Mouse (Mus musculus) regulatory T cell (primary cell): ENCODE results near the gene Zbtb3.

Source experiments
- in situ Hi-C: fragments of 300-600 bp; cut with MboI, MseI; formaldehyde crosslinking; loops from one replicate; pipeline ENCODE4 v1.15.1; 2025; ENCODE audit warnings: high pct_unique_total_duplicates

Zbtb3 gene

GRCm38 (mm10) chr19:8803204-8803780 is 937 bp downstream of the Zbtb3 start:
- in situ Hi-C loops: no loop called here

- in situ Hi-C loops: no loop called here
Observed at GRCm38 (mm10) chr19:8803879-8804660, 1.7 kb downstream of the Zbtb3 start.

- in situ Hi-C loops: no loop called here
Observed at GRCm38 (mm10) chr19:8806810-8807209, 4.5 kb downstream of the Zbtb3 start.

- in situ Hi-C loops: loop anchor here (5.0 kb wide), 1 partner anchor 44 kb away; the partner anchor contains the start of genes Tmem179b and Tmem223
Observed at GRCm38 (mm10) chr19:8815812-8816211, 13.5 kb downstream of the Zbtb3 start.

- in situ Hi-C loops: loop anchor here (5.0 kb wide), 1 partner anchor 45 kb away; the partner anchor contains the start of genes Tmem179b and Tmem223
Observed at GRCm38 (mm10) chr19:8817001-8817400, 14.6 kb downstream of the Zbtb3 start.

- in situ Hi-C loops: loop anchor here (5.0 kb wide), 1 partner anchor 46 kb away; the partner anchor contains the start of genes Tmem179b and Tmem223
Observed at GRCm38 (mm10) chr19:8818301-8818798, 16.0 kb downstream of the Zbtb3 start.

GRCm38 (mm10) chr19:8818801-8819595 is 16.6 kb downstream of the Zbtb3 start, which contains the start of gene Ttc9c:
TSS of gene Ttc9c (minus strand) at chr19:8819333.
- in situ Hi-C loops: loop anchor here (5.0 kb wide), 1 partner anchor 47 kb away; the partner anchor contains the start of genes Tmem179b and Tmem223

GRCm38 (mm10) chr19:8819596-8820423 is 17.5 kb downstream of the Zbtb3 start, which contains the start of gene Hnrnpul2:
TSS of gene Hnrnpul2 (plus strand) at chr19:8820010.
- in situ Hi-C loops: loop anchor here (5.0 kb wide), 1 partner anchor 48 kb away; the partner anchor contains the start of genes Tmem179b and Tmem223

- in situ Hi-C loops: no loop called here
Observed at GRCm38 (mm10) chr19:8820424-8820956, 18.1 kb downstream of the Zbtb3 start.

- in situ Hi-C loops: no loop called here
Observed at GRCm38 (mm10) chr19:8821146-8821545, 18.8 kb downstream of the Zbtb3 start.

GRCm38 (mm10) chr19:8822696-8823095 is 20.3 kb downstream of the Zbtb3 start:
- in situ Hi-C loops: no loop called here

GRCm38 (mm10) chr19:8829660-8830059 is 27.3 kb downstream of the Zbtb3 start, which contains the start of gene AC129217.1:
TSS of gene AC129217.1 (plus strand) at chr19:8829773.
- in situ Hi-C loops: loop anchor here (25.0 kb wide), 1 partner anchor 242 kb away; the partner anchor contains the start of gene Slc22a8

GRCm38 (mm10) chr19:8830664-8831063 is 28.3 kb downstream of the Zbtb3 start:
- in situ Hi-C loops: loop anchor here (25.0 kb wide), 1 partner anchor 243 kb away; the partner anchor contains the start of gene Slc22a8

- in situ Hi-C loops: loop anchor here (25.0 kb wide), 1 partner anchor 244 kb away; the partner anchor contains the start of gene Slc22a8
Observed at GRCm38 (mm10) chr19:8831262-8831661, 28.9 kb downstream of the Zbtb3 start.

- in situ Hi-C loops: loop anchor here (25.0 kb wide), 1 partner anchor 246 kb away; the partner anchor contains the start of gene Slc22a8
Observed at GRCm38 (mm10) chr19:8832971-8833370, 30.6 kb downstream of the Zbtb3 start.

GRCm38 (mm10) chr19:8836327-8836726 is 34.0 kb downstream of the Zbtb3 start:
- in situ Hi-C loops: loop anchor here (5.0 to 25.0 kb wide), 3 partner anchors 61 to 249 kb away; partner anchors contain the start of genes Ganab and Slc22a8

GRCm38 (mm10) chr19:8837251-8837791 is 35.0 kb downstream of the Zbtb3 start, which contains the start of gene Bscl2:
TSS of gene Bscl2 (plus strand) at chr19:8837467.
- in situ Hi-C loops: loop anchor here (5.0 to 25.0 kb wide), 3 partner anchors 60 to 250 kb away; partner anchors contain the start of genes Ganab and Slc22a8

GRCm38 (mm10) chr19:8838041-8838730 is 35.8 kb downstream of the Zbtb3 start:
- in situ Hi-C loops: loop anchor here (5.0 to 25.0 kb wide), 3 partner anchors 59 to 251 kb away; partner anchors contain the start of genes Ganab and Slc22a8
